Mouse (Mus musculus): ENCODE data around the gene Cntnap5a.

Cntnap5a gene

GRCm38 (mm10) chr1:116313269-116313668, 628.7 kb downstream of the Cntnap5a start:
- ChIA-PET POLR2A (interaction anchor here in 1 of 4 experiments (0.5 kb wide), 1 partner anchor 322 kb away, joined by 3 read pairs; no protein-coding TSS in a partner anchor), CTCF (interaction anchor here in 1 of 4 experiments (0.6 kb wide), 1 partner anchor 174 kb away, joined by 3 read pairs; no protein-coding TSS in a partner anchor)

DNA sequence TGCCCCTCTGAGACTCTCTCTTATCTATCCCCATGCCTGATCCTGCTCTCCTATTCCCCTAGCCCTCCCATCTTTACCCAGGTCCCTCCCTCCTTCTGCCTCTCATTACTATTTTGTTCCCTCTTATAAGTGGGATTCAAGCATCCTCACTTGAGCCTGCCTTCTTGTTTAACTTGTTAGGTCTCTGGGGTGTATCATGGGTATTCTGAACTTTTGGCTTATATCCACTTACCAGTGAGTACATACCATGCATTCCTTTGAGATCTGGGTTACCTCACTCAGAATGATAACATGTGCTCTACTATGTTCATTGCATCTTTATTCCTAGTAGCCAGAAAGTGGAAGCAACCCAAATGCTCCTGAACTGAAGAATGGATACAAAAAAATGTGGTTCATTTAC, 639.9 kb downstream of the Cntnap5a start:
- CTCF ChIA-PET = no interaction called here
- POLR2A ChIA-PET = no interaction called here

GRCm38 (mm10) chr1:116353669-116354068, 669.1 kb downstream of the Cntnap5a start:
- ChIA-PET CTCF (no interaction called here), POLR2A (no interaction called here)

GRCm38 (mm10) chr1:116365606-116366005, 681.0 kb downstream of the Cntnap5a start:
- ChIA-PET CTCF (no interaction called here), POLR2A (no interaction called here)

GRCm38 (mm10) chr1:116366171-116366570, 681.6 kb downstream of the Cntnap5a start:
- POLR2A ChIA-PET = interaction anchor here in 1 of 4 experiments (1.2 kb wide), 1 partner anchor 36 kb away, joined by 3 read pairs; no protein-coding TSS in a partner anchor
- CTCF ChIA-PET = interaction anchor here in 1 of 4 experiments (0.5 kb wide), 1 partner anchor 63 kb away, joined by 6 read pairs; no protein-coding TSS in a partner anchor

- CTCF ChIA-PET = interaction anchor here in 1 of 4 experiments (0.5 kb wide), 1 partner anchor 62 kb away, joined by 6 read pairs; no protein-coding TSS in a partner anchor
- POLR2A ChIA-PET = interaction anchor here in 1 of 4 experiments (0.8 to 1.2 kb wide), 2 partner anchors 11 to 37 kb away, joined by 3 read pairs; no protein-coding TSS in a partner anchor
These were observed 682.2 kb downstream of the Cntnap5a start for GRCm38 (mm10) chr1:116366806-116367205.

- ChIA-PET POLR2A (interaction anchor here in 1 of 4 experiments (0.8 to 1.2 kb wide), 2 partner anchors 12 to 37 kb away, joined by 3 read pairs; no protein-coding TSS in a partner anchor), CTCF (no interaction called here)
These were observed 683.0 kb downstream of the Cntnap5a start for GRCm38 (mm10) chr1:116367572-116367971.

- POLR2A ChIA-PET = no interaction called here
- CTCF ChIA-PET = no interaction called here
These were observed 686.3 kb downstream of the Cntnap5a start for GRCm38 (mm10) chr1:116370817-116371216.

DNA sequence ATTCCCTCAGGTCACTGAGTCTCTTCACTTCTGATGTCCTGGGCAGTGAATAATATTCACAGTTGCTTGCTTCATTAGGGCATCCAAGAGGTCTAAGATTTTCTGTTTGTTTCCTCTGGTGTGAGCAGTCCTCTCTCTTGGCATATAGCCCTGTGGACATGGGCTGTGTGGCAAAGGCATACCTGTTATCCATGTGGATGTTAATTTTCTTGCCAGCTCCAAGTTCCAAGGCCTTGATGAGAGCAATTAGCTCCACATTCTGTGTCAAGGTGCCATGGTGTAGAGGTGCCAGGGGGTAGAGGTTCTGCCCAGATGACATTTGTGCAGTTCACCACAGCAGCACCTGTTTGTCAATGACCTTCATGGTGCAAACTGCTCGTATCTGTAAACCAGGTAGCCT, 689.0 kb downstream of the Cntnap5a start:
- POLR2A ChIA-PET = interaction anchor here in 1 of 4 experiments (1.6 kb wide), 1 partner anchor 9 kb away, joined by 4 read pairs; no protein-coding TSS in a partner anchor
- CTCF ChIA-PET = no interaction called here

GRCm38 (mm10) chr1:116392390-116392789, 707.8 kb downstream of the Cntnap5a start:
- POLR2A ChIA-PET = no interaction called here
- CTCF ChIA-PET = no interaction called here

DNA sequence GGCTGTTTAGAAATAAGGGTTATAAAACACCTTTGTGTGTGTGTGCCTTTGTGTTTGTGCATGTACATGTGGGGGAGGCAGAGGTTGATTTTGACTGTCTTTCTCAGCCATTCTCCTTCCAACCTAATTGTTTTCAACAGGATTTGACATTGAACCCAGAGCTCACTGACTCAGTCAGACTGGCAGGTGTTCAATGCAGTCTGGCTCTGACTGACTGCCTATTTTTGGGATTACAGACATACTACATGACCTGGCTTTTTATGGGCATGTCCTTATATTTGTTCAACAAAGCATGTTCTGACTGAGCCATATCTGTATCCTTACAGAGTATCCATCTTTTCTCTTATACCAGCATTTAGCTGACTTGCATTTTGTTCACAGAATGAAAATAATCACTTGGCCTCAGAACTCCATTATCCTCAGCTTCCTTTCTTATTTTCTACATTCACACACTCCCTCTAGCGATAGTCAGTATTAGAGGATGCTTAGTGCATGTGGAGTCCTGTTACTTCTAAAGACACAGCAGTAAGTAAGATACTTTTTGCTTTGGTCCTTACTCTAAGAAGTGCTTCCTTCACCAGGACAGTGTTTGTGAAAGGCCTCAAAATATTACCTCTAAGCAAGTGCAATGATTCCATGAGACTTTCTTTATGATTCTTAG, 717.6 kb downstream of the Cntnap5a start:
- CTCF ChIA-PET = no interaction called here
- POLR2A ChIA-PET = no interaction called here

GRCm38 (mm10) chr1:116409836-116410235, 725.3 kb downstream of the Cntnap5a start:
- CTCF ChIA-PET = no interaction called here
- POLR2A ChIA-PET = no interaction called here

- POLR2A ChIA-PET = no interaction called here
- CTCF ChIA-PET = no interaction called here
These were observed 743.8 kb downstream of the Cntnap5a start for GRCm38 (mm10) chr1:116428396-116428795.

GRCm38 (mm10) chr1:116455115-116455717, 770.7 kb downstream of the Cntnap5a start:
- ChIA-PET CTCF (no interaction called here), POLR2A (no interaction called here)

DNA sequence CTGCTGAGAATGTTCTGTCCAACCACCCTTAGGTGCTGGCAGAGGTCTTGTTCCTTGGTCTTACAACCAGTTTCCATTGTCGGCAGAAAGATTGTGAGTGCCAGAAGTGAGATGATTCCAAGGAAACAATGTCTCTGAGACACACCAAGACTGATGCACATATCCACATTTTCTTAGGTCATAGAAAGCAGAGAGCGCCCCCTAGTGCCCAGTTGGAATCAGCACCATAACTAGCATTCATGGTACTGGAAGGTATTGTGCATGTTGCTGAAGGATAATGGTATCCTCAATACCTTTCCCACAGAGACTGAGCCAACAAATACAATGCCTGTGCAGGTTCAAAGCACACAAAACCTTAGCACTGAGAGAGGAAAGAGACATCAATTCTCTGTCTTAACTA, 793.1 kb downstream of the Cntnap5a start:
- CTCF ChIA-PET = no interaction called here

DNA sequence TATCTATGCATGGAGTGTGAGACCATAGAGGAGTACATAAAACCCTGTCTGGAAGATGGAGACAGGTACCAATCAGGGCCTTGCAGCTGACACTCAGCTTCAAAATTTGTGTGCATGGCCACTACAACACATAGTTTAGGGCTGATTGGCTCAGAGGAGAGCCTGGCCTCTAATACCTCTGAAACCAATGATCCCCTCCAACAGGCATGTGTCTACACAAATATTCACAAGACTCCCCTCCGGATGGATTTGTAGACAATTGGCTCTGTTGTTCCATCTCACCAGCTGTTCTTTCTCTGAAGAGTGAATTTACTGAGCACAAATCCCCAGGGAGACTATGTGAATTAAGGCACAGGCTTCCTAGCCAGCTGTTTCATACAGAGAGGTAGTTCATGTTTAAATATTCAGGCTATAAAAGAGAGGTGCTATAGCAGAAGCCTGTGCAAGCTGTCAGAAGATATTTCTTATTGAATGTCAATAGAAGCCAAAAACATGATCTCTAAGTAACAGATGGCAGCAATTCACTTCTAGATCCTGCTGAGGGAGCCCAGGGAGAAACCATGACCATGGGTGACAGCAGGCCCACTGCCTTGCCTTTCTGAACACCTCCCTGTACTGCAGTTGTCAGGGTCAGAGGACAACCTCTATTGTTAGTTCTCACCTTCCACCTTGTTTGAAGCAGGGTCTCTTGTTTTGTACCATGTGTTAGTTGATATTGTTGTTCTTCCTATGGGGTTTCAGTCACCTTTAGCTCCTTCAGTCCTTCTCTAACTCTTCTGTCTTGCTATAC, 804.4 kb downstream of the Cntnap5a start:
- ChIA-PET POLR2A (no interaction called here), CTCF (no interaction called here)

More for the DNA sequence above, 793.1 kb downstream of the Cntnap5a start:
- POLR2A ChIA-PET = interaction anchor here in 1 of 4 experiments (0.5 kb wide), 1 partner anchor 53 kb away, joined by 6 read pairs; no protein-coding TSS in a partner anchor

DNA sequence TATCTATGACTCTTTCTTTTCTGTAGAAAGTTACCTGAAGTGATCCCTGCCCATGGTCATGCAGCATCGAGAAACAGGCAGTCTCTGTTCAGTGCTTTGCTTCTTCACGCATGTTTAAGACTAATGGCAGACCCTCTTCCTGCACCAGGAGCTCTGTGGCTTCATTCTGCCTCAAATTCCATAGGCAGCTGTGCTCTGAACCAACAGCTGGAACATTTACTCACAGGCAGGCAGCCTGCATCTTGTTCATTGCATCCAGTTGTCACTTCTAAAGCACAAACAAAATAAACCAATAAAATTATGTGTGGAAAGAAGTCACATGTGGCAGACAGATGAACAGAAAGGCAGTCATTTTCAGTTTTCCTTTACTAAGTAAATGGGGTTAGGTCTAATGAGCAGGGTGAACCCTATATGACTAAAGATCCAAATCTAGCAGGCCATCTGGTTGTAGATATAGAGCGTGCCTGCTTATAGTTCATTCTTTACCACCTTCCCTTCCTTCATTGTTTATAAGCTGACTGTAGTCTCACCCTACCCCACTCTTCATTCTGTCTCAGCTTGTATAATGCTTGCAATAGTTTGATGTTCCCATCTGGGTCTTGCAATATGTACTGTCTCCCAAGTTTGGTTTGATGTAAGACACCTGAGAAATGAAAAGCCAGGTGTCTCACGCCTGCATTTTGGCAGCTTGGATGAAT, 893.6 kb downstream of the Cntnap5a start:
- ChIA-PET POLR2A (no interaction called here), CTCF (no interaction called here)

GRCm38 (mm10) chr1:116616272-116616671, 931.7 kb downstream of the Cntnap5a start:
- ChIA-PET POLR2A (no interaction called here), CTCF (no interaction called here)

Data from embryonic stem cell, embryonic (primary cell).